Mouse (Mus musculus) heart, embryonic 16.5 days (tissue): ENCODE measurements around the gene Zfp964. TPM values are rescaled to one million over a fixed set of nuclear protein-coding genes. Genes with fewer than 3 reads are reported as not detected.
A peak's percentile ranks its signal among the peaks of the same experiment; 100 is the strongest.
"Not testable (repeated sequence)": the region's sequence is repeated elsewhere in the genome, so short reads cannot be mapped to it uniquely, and the experiment has no call there.

Experiments used
- ATAC-seq: fragments of 200-750 bp; cut with Nextera tagmentation; replicated peaks from 2 replicates; pipeline ENCODE4 v1.8.0; 2017; ENCODE audit warnings: moderate number of reproducible peaks; ENCODE audit not compliant: insufficient read depth, low FRiP score; ENCODE audit errors: extremely low read depth
- H3K27ac ChIP-seq: fragments of 300-500 bp; sonication (generic); 2 replicates; pipeline ENCODE4 v1.5.1; 2014; ENCODE audit warnings: mild to moderate bottlenecking, low read length, control low read depth, moderate library complexity
- H3K27me3 ChIP-seq: fragments of 300-500 bp; sonication (generic); 2 replicates; pipeline ENCODE4 v1.6.1; 2014; ENCODE audit warnings: low read length, mixed read lengths; ENCODE audit not compliant: control insufficient read depth, insufficient read depth
- H3K36me3 ChIP-seq: fragments of 300-500 bp; sonication (generic); 2 replicates; pipeline ENCODE4 v1.6.1; 2014; ENCODE audit not compliant: control insufficient read depth, insufficient read depth
- H3K4me1 ChIP-seq: fragments of 300-500 bp; sonication (generic); 2 replicates; pipeline ENCODE4 v1.6.1; 2014; ENCODE audit warnings: low read length, mixed read lengths; ENCODE audit not compliant: control insufficient read depth, insufficient read depth
- H3K4me2 ChIP-seq: fragments of 300-500 bp; sonication (generic); 2 replicates; pipeline ENCODE4 v1.6.1; 2014; ENCODE audit warnings: low read depth, mild to moderate bottlenecking, control low read depth, low read length
- H3K4me3 ChIP-seq: fragments of 300-500 bp; sonication (generic); 2 replicates; pipeline ENCODE4 v1.5.1; 2014; ENCODE audit warnings: mild to moderate bottlenecking, control low read depth, low read length
- H3K9ac ChIP-seq: fragments of 300-500 bp; sonication (generic); 2 replicates; pipeline ENCODE4 v1.6.1; 2014; ENCODE audit warnings: low read length, control low read depth
- H3K9me3 ChIP-seq: fragments of 300-500 bp; sonication (generic); replicated peaks from 2 replicates; pipeline ENCODE4 v1.6.1; 2016; ENCODE audit warnings: low read length; ENCODE audit not compliant: control insufficient read depth
- WGBS: fragments of 180-500 bp; shearing (Covaris S2); extraction: QIAGEN DNeasy Blood & Tissue Kit; methylation state at CpG from one replicate; pipeline ENCODE4 v1.1.7; 2014; 5-methylcytosine and 5-hydroxymethylcytosine counted together
- polyA plus RNA-seq: library from polyadenylated mRNA; unstranded; fragments of >200 nt; fragmentation: Nextera tagmentation; extraction: Ambion mirVana; gene quantifications from 2 replicates; pipeline ENCODE4 v1.2.1, GENCODE M21; 2015

Gene Zfp964
- 1.2 TPM in 2 replicates for polyA plus RNA-seq

DNA sequence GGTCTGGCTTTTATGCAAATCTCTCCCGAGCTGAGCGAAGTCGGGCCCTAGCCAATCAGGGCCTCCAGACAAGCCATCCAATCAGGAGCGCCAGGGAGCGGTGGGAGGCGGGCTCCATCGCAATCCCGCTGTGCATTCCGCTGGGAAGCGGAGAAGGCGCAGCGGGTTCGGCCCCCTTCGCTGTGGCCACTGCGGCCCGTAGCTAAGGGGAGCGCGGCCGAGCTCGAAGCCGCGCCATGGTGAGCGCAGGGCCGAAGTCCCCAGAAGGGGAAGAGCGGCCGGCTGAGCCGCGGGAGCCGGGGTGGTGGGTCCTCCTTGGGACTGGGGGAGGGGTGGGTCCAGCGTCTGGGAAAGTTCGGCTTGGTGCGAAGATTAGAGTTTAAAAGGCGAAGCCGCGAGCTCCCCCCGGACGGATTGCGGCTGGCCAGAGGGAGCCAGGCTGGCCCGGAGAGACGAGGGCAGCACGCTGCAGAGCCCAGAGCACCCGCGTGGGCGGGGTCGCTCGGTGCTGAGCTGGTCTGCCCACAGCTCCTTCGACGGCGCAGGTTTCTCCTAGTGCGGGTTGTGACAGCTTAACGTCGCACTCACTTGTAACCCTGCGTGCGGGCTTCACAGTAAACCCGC, at the start of gene Zfp964:
Gene Zfp964, plus strand, starts transcription at position 122 of the 624 bp plus-strand sequence.
- H3K9me3 ChIP-seq: no peaks in the 10 kb centered on the region
- H3K27me3 ChIP-seq: no peaks in the 10 kb centered on the region
- peak within 1 kb of the TSS; percentile 96 for H3K4me2 ChIP-seq
- peaks cover 5% of the 10 kb centered on the region; the same call in 1 of the 2 replicates for H3K4me1 ChIP-seq
- peak; percentile 100 for ATAC-seq
- peak within 1 kb of the TSS; percentile 84 for H3K27ac ChIP-seq
- WGBS: 0% methylated on average over 55 of the region's 55 CpGs
- H3K9ac ChIP-seq: peak within 1 kb of the TSS; percentile 78
- peak within 1 kb of the TSS; percentile 63 for H3K4me3 ChIP-seq
- H3K36me3 ChIP-seq: no peaks in the 10 kb centered on the region

DNA sequence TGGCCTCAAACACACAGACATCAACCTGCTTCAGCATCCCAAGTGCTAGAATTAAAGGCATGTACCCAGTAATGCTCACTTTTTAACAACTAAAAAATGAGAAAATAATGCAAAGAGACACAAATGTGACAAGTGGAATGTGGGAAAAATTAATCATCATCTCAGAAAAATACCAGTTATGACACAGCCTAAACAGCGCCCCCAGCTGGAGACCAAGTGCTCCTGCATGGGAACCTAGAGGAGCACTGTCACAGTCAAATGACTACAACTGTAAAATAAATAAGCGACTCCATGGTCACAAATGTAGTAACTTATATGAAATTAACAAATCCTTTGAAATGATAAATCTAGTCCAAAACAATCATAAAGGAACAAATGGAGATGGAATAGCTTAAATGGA, 39.6 kb upstream of the Zfp964 start:
- H3K36me3 ChIP-seq: peaks cover 37% of the 10 kb centered on the region
- H3K4me1 ChIP-seq: no peaks in the 10 kb centered on the region
- no peak overlapping the region for H3K27ac ChIP-seq
- H3K4me3 ChIP-seq: no peak overlapping the region
- 56% methylated on average over 2 of the region's 2 CpGs for WGBS
- no peak for ATAC-seq
- H3K4me2 ChIP-seq: no peak overlapping the region
- H3K27me3 ChIP-seq: no peaks in the 10 kb centered on the region
- no peaks in the 10 kb centered on the region for H3K9me3 ChIP-seq
- H3K9ac ChIP-seq: no peak overlapping the region

DNA sequence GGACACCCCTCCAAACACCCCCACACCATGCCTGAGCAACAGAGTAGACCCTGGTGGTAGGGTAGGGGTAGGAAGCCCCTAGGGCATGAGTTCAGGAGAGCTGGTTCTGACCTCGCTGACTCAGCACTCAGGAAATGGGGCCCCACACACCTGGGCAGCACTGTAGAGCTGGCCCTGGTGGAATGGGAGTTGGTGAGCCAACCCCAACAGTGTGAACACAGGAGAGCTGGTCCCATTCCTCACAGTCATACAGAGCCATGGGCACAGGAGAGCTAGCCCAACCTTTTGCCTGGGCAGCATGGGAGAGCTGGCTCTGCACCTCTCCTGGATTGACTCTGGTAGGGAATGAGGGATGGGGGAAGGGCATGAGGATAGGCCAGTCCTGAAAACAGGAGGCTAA, 36.2 kb upstream of the Zfp964 start:
- H3K4me2 ChIP-seq: no peak overlapping the region
- no peak overlapping the region for H3K4me3 ChIP-seq
- H3K36me3 ChIP-seq: peaks cover 14% of the 10 kb centered on the region; the same call in 1 of the 2 replicates
- no peak overlapping the region for H3K27ac ChIP-seq
- no peaks in the 10 kb centered on the region for H3K9me3 ChIP-seq
- no peaks in the 10 kb centered on the region for H3K4me1 ChIP-seq
- 75% methylated on average over 1 of the region's 1 CpGs for WGBS
- no peaks in the 10 kb centered on the region for H3K27me3 ChIP-seq
- H3K9ac ChIP-seq: no peak overlapping the region
- ATAC-seq: no peak

DNA sequence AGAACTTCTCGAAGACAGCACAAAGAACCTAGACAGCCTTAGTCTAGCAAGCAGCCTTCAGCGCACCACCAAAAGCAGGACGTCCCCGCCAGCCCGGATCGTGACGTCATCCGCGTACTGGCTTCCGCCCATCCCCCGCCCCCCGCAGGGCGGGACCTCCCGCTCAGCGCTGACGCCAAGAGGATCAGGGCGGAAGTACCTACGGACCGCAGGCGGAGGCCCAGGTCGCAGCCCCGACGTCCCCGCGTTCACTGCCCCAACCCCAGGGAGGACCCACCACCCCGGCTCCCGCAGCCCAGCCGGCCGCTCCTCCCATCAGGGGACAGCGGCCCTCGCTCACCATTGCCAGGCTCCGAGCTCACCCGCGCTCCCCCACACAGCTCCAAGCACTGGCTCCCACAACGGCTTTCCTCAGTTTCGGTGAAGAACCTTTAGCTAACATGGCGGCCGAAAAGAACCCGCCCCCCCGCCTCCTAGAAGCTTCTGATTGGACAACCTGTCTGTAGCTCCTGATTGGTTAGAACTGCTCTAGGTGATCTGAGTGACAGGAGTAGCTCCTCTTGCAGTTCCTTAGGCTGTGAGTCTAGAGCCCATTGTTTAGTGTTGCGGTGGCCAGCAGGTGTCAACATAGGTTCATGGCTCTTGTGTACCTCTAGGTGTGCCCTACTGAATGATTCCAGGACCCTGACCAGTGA, 29.0 kb upstream of the Zfp964 start, which contains the start of gene Zfp868:
Gene Zfp868, minus strand, starts transcription at position 454 of the 695 bp plus-strand sequence.
- Histone ChIP-seq H3K4me2 (peak within 1 kb of the TSS; percentile 83), H3K9me3 (no peaks in the 10 kb centered on the region), H3K36me3 (no peaks in the 10 kb centered on the region), H3K9ac (peak within 1 kb of the TSS; percentile 99), H3K4me1 (peaks cover 11% of the 10 kb centered on the region), H3K4me3 (peak within 1 kb of the TSS; percentile 91), H3K27ac (peak within 1 kb of the TSS; percentile 99), H3K27me3 (no peaks in the 10 kb centered on the region)
- under 1% methylated on average over 41 of the region's 41 CpGs for WGBS
- ATAC-seq: peak; percentile 100

DNA sequence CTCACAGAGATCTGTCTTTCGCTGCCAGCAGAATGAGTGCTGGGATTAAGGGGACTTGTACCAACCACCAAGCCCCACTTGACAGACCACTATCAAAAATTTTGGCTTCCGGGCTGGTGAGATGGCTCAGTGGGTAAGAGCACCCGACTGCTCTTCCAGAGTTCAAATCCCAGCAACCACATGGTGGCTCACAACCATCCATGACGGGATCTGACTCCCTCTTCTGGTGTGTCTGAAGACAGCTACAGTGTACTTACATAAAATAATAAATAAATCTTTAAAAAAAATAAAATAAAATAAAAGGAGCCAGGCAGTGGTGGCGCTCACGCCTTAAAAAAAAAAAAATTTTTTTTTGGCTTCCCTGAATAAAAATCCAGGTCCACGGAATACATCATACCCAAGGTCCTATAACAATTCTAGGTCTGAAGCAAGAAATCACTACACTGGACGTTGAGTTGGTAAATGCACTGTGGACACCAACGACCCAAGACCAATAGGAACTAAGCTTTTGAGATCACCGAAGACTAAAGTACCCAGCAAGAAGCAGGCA, 396 bp upstream of the Zfp964 start:
- H3K9me3 ChIP-seq: no peaks in the 10 kb centered on the region
- H3K27me3 ChIP-seq: no peaks in the 10 kb centered on the region
- H3K4me3 ChIP-seq: peak overlapping the region; percentile 63
- peaks cover 5% of the 10 kb centered on the region; the same call in 1 of the 2 replicates for H3K4me1 ChIP-seq
- H3K27ac ChIP-seq: no peak overlapping the region
- no peaks in the 10 kb centered on the region for H3K36me3 ChIP-seq
- WGBS: 43% methylated on average over 10 of the region's 10 CpGs
- peak overlapping the region; percentile 23 for H3K9ac ChIP-seq
- peak overlapping the region; percentile 96 for H3K4me2 ChIP-seq
- no peak for ATAC-seq

DNA sequence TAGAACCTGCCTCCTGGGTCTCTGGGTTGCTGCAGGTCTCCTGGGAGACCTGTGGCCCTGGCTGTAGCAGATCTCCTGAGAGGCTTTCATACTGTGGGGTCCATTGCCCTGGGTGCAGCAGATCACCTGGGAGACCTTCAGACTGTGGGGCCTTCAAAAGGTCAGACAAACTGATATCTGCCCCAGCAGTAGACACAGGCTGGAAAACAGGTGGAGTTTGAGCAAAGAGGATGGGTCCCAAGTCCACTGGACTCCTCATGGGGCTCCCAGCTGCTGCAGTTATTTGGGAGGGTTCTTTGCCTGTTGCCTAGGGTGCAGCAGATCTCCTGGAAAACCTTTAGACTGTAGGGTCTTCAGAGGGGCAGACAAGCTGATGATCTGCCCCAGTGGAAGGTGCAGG, 7.0 kb downstream of the Zfp964 start:
- H3K9me3 ChIP-seq: peaks cover 4% of the 10 kb centered on the region
- H3K4me1 ChIP-seq: no peaks in the 10 kb centered on the region
- H3K27me3 ChIP-seq: no peaks in the 10 kb centered on the region
- peaks cover 19% of the 10 kb centered on the region for H3K36me3 ChIP-seq
- ATAC-seq: no peak
- no peak overlapping the region for H3K4me2 ChIP-seq
- H3K9ac ChIP-seq: no peak overlapping the region
- no peak overlapping the region for H3K27ac ChIP-seq
- no peak overlapping the region for H3K4me3 ChIP-seq

DNA sequence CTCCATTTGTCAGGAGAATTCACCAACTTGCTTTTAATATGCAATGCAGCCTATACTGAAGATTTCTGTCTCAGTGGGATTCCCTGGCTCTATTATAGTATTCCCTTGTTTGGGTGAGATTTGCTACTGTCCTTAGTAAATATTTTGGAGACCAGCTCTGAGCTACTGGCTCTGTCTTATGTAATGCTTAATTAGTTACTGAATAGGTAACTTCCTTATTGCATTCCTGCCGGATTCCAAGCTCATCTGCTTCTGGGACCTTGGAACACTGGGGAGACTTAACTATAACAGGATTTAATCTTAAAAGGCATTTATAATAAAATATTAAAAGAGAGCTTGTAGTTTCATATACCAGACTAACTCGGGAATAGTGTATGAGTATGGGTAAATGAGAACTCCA, 10.8 kb downstream of the Zfp964 start:
- ATAC-seq, H3K9me3 ChIP-seq, H3K4me1 ChIP-seq, H3K9ac ChIP-seq, H3K4me2 ChIP-seq, H3K4me3 ChIP-seq, H3K27ac ChIP-seq, H3K27me3 ChIP-seq: not testable (repeated sequence)
- WGBS: 75% methylated on average over 2 of the region's 2 CpGs
- peaks cover 15% of the 10 kb centered on the region for H3K36me3 ChIP-seq

DNA sequence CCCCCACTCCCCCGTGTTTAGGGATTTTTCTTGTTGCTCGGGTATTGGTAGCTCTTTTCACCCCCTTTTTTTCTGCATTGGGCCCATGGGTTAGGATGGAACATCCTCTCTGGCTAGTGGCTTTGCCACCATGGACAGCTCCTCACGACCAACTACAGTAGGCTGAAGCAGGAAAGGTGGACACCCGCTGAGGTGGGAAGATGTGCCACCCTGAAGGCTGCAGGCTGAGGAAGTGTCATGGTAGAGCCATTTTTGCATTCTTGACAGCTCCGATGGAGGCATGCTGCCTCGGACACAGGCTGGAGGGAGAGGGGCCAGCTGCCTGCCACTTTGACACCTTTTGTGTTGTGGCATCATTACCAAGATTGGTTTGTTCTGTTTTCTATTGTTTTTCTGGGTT, 47.5 kb downstream of the Zfp964 start:
- no peak overlapping the region for H3K4me2 ChIP-seq
- ATAC-seq: no peak
- H3K9ac ChIP-seq: no peak overlapping the region
- H3K9me3 ChIP-seq: peaks cover 10% of the 10 kb centered on the region; the same call in 1 of the 2 replicates
- H3K27me3 ChIP-seq: no peaks in the 10 kb centered on the region
- WGBS: 76% methylated on average over 6 of the region's 6 CpGs
- H3K27ac ChIP-seq: no peak overlapping the region
- no peak overlapping the region for H3K4me3 ChIP-seq
- H3K36me3 ChIP-seq: peaks cover 36% of the 10 kb centered on the region
- no peaks in the 10 kb centered on the region for H3K4me1 ChIP-seq

DNA sequence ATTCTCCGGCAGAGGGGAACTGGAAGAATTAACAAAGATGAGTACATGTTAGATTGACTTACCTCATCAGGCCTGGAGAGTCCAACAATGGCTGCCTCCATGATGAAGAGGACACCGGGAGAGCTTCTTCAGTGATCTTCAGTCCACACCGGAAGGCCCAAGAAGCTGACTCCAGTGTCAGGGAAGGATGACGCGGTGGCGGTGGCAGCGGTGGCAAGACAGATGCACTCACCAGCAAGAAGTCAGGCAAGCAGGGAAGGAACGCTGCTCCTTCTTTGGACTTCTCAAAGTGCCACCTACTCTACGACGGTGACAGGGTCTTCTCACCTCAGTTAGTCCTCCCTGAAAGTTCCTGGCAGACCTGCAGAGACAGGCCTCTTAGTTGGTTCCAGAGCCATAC, 56.3 kb downstream of the Zfp964 start, which contains the start of gene Zfp869:
Gene Zfp869, minus strand, starts transcription at position 101 of the 400 bp plus-strand sequence.
- Histone ChIP-seq H3K9me3 (peaks cover 14% of the 10 kb centered on the region), H3K4me1 (peaks cover 12% of the 10 kb centered on the region), H3K36me3 (peaks cover 53% of the 10 kb centered on the region)
- not testable (repeated sequence) for H3K4me2 ChIP-seq, H3K9ac ChIP-seq, H3K27ac ChIP-seq, H3K27me3 ChIP-seq, ATAC-seq, H3K4me3 ChIP-seq
- WGBS: 96% methylated on average over 10 of the region's 10 CpGs
